Mouse (Mus musculus) MEL (cell line): ENCODE data around the gene Themis2. TPM values are rescaled to one million over a fixed set of nuclear protein-coding genes. Genes with fewer than 3 reads are reported as not detected.

Experiments used
- DNase-seq: peaks from one replicate; pipeline ENCODE4 v3.0.0; 2011; ENCODE audit warnings: low read depth, low spot score
- H3K27ac ChIP-seq: 2 replicates; pipeline ENCODE4 v1.5.1; 2012; ENCODE audit warnings: low read depth, mild to moderate bottlenecking, control low read depth, low read length, moderate library complexity; ENCODE audit not compliant: control insufficient read depth
- H3K27me3 ChIP-seq, 2 experiments: fragments of 150-350 bp in 1 of 2; sonication (generic) in 1 of 2; 2 replicates each; pipeline ENCODE4 v1.6.1; 2012; ENCODE audit warnings: low read length in 2 of 2, mild to moderate bottlenecking in 2 of 2, improper control_type of control experiment in 1 of 2, moderate library complexity in 1 of 2; ENCODE audit not compliant: insufficient read depth in 2 of 2, control insufficient read depth in 1 of 2
- H3K36me3 ChIP-seq, 2 experiments: 2 replicates each; pipeline ENCODE4 v1.6.1; 2012 to 2014; ENCODE audit warnings: low read length in 2 of 2, improper control_type of control experiment in 1 of 2, inconsistent platforms in 1 of 2, mild to moderate bottlenecking in 1 of 2; ENCODE audit not compliant: insufficient read depth in 2 of 2, control insufficient read depth in 1 of 2
- H3K4me1 ChIP-seq, 2 experiments: fragments of 150-350 bp in 1 of 2; sonication (generic) in 1 of 2; 2 replicates each; pipeline ENCODE4 v1.6.1; 2012; ENCODE audit warnings: low read length in 2 of 2, improper control_type of control experiment in 1 of 2, mild to moderate bottlenecking in 1 of 2; ENCODE audit not compliant: insufficient read depth in 2 of 2, control insufficient read depth in 1 of 2
- H3K4me3 ChIP-seq, 2 experiments: fragments of 150-350 bp in 1 of 2; sonication (generic) in 1 of 2; 2 replicates each; pipeline ENCODE4 v1.5.1; 2012; ENCODE audit warnings: low read depth in 2 of 2, low read length in 2 of 2, mild to moderate bottlenecking in 2 of 2, moderate library complexity in 2 of 2, control low read depth in 1 of 2, improper control_type of control experiment in 1 of 2; ENCODE audit not compliant: control insufficient read depth in 1 of 2, insufficient read depth in 1 of 2
- H3K79me2 ChIP-seq: 2 replicates; pipeline ENCODE4 v1.6.1; 2012; ENCODE audit warnings: mild to moderate bottlenecking, low read length, moderate library complexity; ENCODE audit not compliant: control insufficient read depth, poor library complexity, insufficient read depth
- H3K9ac ChIP-seq: 2 replicates; pipeline ENCODE4 v1.6.1; 2012; ENCODE audit warnings: low read depth, mild to moderate bottlenecking, control low read depth, low read length, moderate library complexity; ENCODE audit not compliant: control insufficient read depth, poor library complexity, severe bottlenecking
- H3K9me3 ChIP-seq: fragments of 150-350 bp; sonication (generic); replicated peaks from 2 replicates; pipeline ENCODE4 v1.6.1; 2012; ENCODE audit warnings: mild to moderate bottlenecking, low read length, improper control_type of control experiment, moderate library complexity; ENCODE audit not compliant: insufficient read depth
- BHLHE40 ChIP-seq: IDR thresholded peaks from 2 replicates; pipeline ENCODE4 v1.6.1; 2012; ENCODE audit warnings: low read depth, mild to moderate bottlenecking, inconsistent platforms, low read length, improper control_type of control experiment, borderline replicate concordance
- CHD1 ChIP-seq: IDR thresholded peaks from 2 replicates; pipeline ENCODE4 v1.6.1; 2012; ENCODE audit warnings: low read depth, mild to moderate bottlenecking, inconsistent platforms, low read length, improper control_type of control experiment
- E2F4 ChIP-seq: IDR thresholded peaks from 2 replicates; pipeline ENCODE4 v1.6.1; 2011; ENCODE audit warnings: low read depth, low read length, improper control_type of control experiment, borderline replicate concordance
- EP300 ChIP-seq, 2 experiments: IDR thresholded peaks; 2 replicates each; pipeline ENCODE4 v1.6.1; 2011; ENCODE audit warnings: improper control_type of control experiment in 2 of 2, low read length in 2 of 2, low read depth in 1 of 2, mild to moderate bottlenecking in 1 of 2
- ETS1 ChIP-seq: IDR thresholded peaks from 2 replicates; pipeline ENCODE4 v1.6.1; 2012; ENCODE audit warnings: low read depth, mild to moderate bottlenecking, inconsistent platforms, low read length, improper control_type of control experiment, moderate library complexity
- GATA1 ChIP-seq: IDR thresholded peaks from 2 replicates; pipeline ENCODE4 v1.6.1; 2011; ENCODE audit warnings: low read depth, low read length, improper control_type of control experiment
- JUND ChIP-seq: IDR thresholded peaks from 2 replicates; pipeline ENCODE4 v1.6.1; 2011; ENCODE audit warnings: low read depth, mild to moderate bottlenecking, improper control_type of control experiment, low read length
- KAT2A ChIP-seq: conservative IDR thresholded peaks from 2 replicates; pipeline ENCODE4 v1.6.1; 2012; ENCODE audit warnings: low read depth, low read length, improper control_type of control experiment, inconsistent platforms
- MAFK ChIP-seq: IDR thresholded peaks from 2 replicates; pipeline ENCODE4 v1.6.1; 2011; ENCODE audit warnings: low read depth, mild to moderate bottlenecking, low read length, improper control_type of control experiment, borderline replicate concordance
- MAX ChIP-seq: IDR thresholded peaks from 2 replicates; pipeline ENCODE4 v1.6.1; 2011; ENCODE audit warnings: low read length, improper control_type of control experiment
- MAZ ChIP-seq: IDR thresholded peaks from 2 replicates; pipeline ENCODE4 v1.6.1; 2012; ENCODE audit warnings: low read depth, mild to moderate bottlenecking, inconsistent platforms, low read length, improper control_type of control experiment
- MEF2A ChIP-seq: IDR thresholded peaks from 2 replicates; pipeline ENCODE4 v1.6.1; 2014; ENCODE audit warnings: low read depth, mild to moderate bottlenecking, inconsistent platforms, low read length, improper control_type of control experiment; ENCODE audit not compliant: poor library complexity, insufficient replicate concordance, severe bottlenecking; ENCODE audit errors: extremely low read depth
- MYB ChIP-seq: IDR thresholded peaks from 2 replicates; pipeline ENCODE4 v1.6.1; 2011; ENCODE audit warnings: mild to moderate bottlenecking, low read depth, low read length, improper control_type of control experiment
- MYC ChIP-seq: IDR thresholded peaks from 2 replicates; pipeline ENCODE4 v1.6.1; 2011; ENCODE audit warnings: low read depth, mild to moderate bottlenecking, low read length, improper control_type of control experiment, moderate library complexity
- NELFE ChIP-seq: IDR thresholded peaks from 2 replicates; pipeline ENCODE4 v1.6.1; 2011; ENCODE audit warnings: low read depth, low read length, improper control_type of control experiment
- NRF1 ChIP-seq: IDR thresholded peaks from 2 replicates; pipeline ENCODE4 v1.6.1; 2014; ENCODE audit warnings: low read depth, mild to moderate bottlenecking, inconsistent platforms, low read length, improper control_type of control experiment, moderate library complexity; ENCODE audit not compliant: poor library complexity, insufficient read depth, severe bottlenecking
- POLR2A ChIP-seq, 2 experiments: IDR thresholded peaks; 2 replicates each; pipeline ENCODE4 v1.6.1; 2011 to 2012; ENCODE audit warnings: low read length in 2 of 2, mild to moderate bottlenecking in 2 of 2, control low read depth in 1 of 2, improper control_type of control experiment in 1 of 2, low read depth in 1 of 2, moderate library complexity in 1 of 2; ENCODE audit not compliant: control insufficient read depth in 1 of 2, insufficient read depth in 1 of 2, poor library complexity in 1 of 2
- POLR2AphosphoS2 ChIP-seq: IDR thresholded peaks from 2 replicates; pipeline ENCODE4 v1.6.1; 2011; ENCODE audit warnings: low read length, improper control_type of control experiment
- RCOR1 ChIP-seq: IDR thresholded peaks from 2 replicates; pipeline ENCODE4 v1.6.1; 2012; ENCODE audit warnings: low read depth, mild to moderate bottlenecking, inconsistent platforms, low read length, improper control_type of control experiment
- SIN3A ChIP-seq: IDR thresholded peaks from 2 replicates; pipeline ENCODE4 v1.6.1; 2012; ENCODE audit warnings: low read length, improper control_type of control experiment, inconsistent platforms
- TBP ChIP-seq: IDR thresholded peaks from 2 replicates; pipeline ENCODE4 v1.8.0; 2011; ENCODE audit warnings: low read depth, low read length, improper control_type of control experiment
- TCF12 ChIP-seq: IDR thresholded peaks from 2 replicates; pipeline ENCODE4 v1.6.1; 2014; ENCODE audit warnings: low read depth, mild to moderate bottlenecking, inconsistent platforms, low read length, improper control_type of control experiment, moderate library complexity
- UBTF ChIP-seq: IDR thresholded peaks from 2 replicates; pipeline ENCODE4 v1.6.1; 2012; ENCODE audit warnings: low read depth, mild to moderate bottlenecking, inconsistent platforms, low read length, improper control_type of control experiment, moderate library complexity, borderline replicate concordance; ENCODE audit not compliant: insufficient read depth
- USF1 ChIP-seq: IDR thresholded peaks from 2 replicates; pipeline ENCODE4 v1.6.1; 2014; ENCODE audit warnings: low read depth, mild to moderate bottlenecking, inconsistent platforms, low read length, improper control_type of control experiment, moderate library complexity
- ZKSCAN1 ChIP-seq: IDR thresholded peaks from 2 replicates; pipeline ENCODE4 v1.6.1; 2012; ENCODE audit warnings: low read depth, mild to moderate bottlenecking, inconsistent platforms, low read length, improper control_type of control experiment, moderate library complexity
- ZMIZ1 ChIP-seq: IDR thresholded peaks from 2 replicates; pipeline ENCODE4 v1.6.1; 2012; ENCODE audit warnings: low read depth, mild to moderate bottlenecking, inconsistent platforms, low read length, improper control_type of control experiment, moderate library complexity
- ZNF384 ChIP-seq: IDR thresholded peaks from 2 replicates; pipeline ENCODE4 v1.6.1; 2012; ENCODE audit warnings: low read depth, mild to moderate bottlenecking, inconsistent platforms, low read length, improper control_type of control experiment
- polyA plus RNA-seq, 2 experiments: library from polyadenylated mRNA; stranded (reverse) in 1 of 2; unstranded in 1 of 2; fragments of >175 nt in 1 of 2; fragments of >200 nt in 1 of 2; gene quantifications; 2 replicates each; pipeline versions ENCODE4 v1.2.1 to v1.2.4; 2012; ENCODE audit warnings: low replicate concordance in 2 of 2, low read depth in 1 of 2; ENCODE audit not compliant: insufficient read length in 2 of 2, insufficient read depth in 1 of 2, missing spikeins in 1 of 2
- total RNA-seq: library from RNA; depleted of rRNA; stranded (reverse); fragments of 300-350 nt; gene quantifications from 2 replicates; pipeline ENCODE4 v1.2.3, GENCODE M21; 2012

The Themis2 gene
- total and polyA plus RNA-seq, 3 experiments = 1.0 to 2.6 TPM; not detected in 1

GRCm38 (mm10) chr4:132806620-132807191, 10.5 kb upstream of the Themis2 start (continued):
- TF ChIP-seq UBTF (no peak), NELFE (no peak), ZNF384 (peak; percentile 89)

- Histone ChIP-seq H3K4me1 (peaks cover 24 to 38% of the 10 kb centered on the region in 2 experiments), H3K27ac (peak overlapping the region; percentile 98), H3K36me3 (peaks cover 0 to 40% of the 10 kb centered on the region in 2 experiments; a peak in 2 of 4 replicates), H3K4me3 (peak overlapping the region; percentile 56 to 64), H3K9ac (peak overlapping the region; percentile 65), H3K9me3 (no peaks in the 10 kb centered on the region), H3K79me2 (no peaks in the 10 kb centered on the region; the same call in 1 of the 2 replicates), H3K27me3 (no peaks in the 10 kb centered on the region)
- DNase-seq = peak; percentile 98
- TF ChIP-seq MAFK = peak; percentile 60; the same call in 1 of the 2 replicates
- peak; percentile 66; the same call in 1 of the 2 replicates for TF ChIP-seq BHLHE40
- TF ChIP-seq UBTF = no peak
- TF ChIP-seq KAT2A = no peak
- TF ChIP-seq NELFE = peak; percentile 32; the same call in 1 of the 2 replicates
- TF ChIP-seq TCF12 = peak; percentile 70
- peak; percentile 87 for TF ChIP-seq SIN3A
- peak; percentile 71; the same call in 1 of the 2 replicates for TF ChIP-seq MAZ
- TF ChIP-seq CHD1 = 0 out of 2 replicates have a peak, but pooled peaks have one; percentile 62
- peak; percentile 95 for TF ChIP-seq ETS1
- peak; percentile 87 for TF ChIP-seq TBP
- TF ChIP-seq E2F4 = 0 out of 2 replicates have a peak, but pooled peaks have one; percentile 52
- no peak for TF ChIP-seq ZKSCAN1
- TF ChIP-seq POLR2AphosphoS2 = peak; percentile 52; the same call in 1 of the 2 replicates
- peak; percentile 46; the same call in 1 of the 2 replicates for TF ChIP-seq JUND
- TF ChIP-seq MYC = peak; percentile 54; the same call in 1 of the 2 replicates
- TF ChIP-seq RCOR1 = peak; percentile 93
- TF ChIP-seq GATA1 = peak; percentile 95
- no peak for TF ChIP-seq MEF2A
- peak; percentile 93 for TF ChIP-seq EP300 (IDR thresholded peaks at IDR 0.05; ENCODE audit: low read depth in 1 of 2, low read length in 2 of 2)
- TF ChIP-seq ZNF384 = peak; percentile 83
- peak; percentile 78 for TF ChIP-seq MYB
- TF ChIP-seq ZMIZ1 = peak; percentile 68
- peak in 1 of 2 experiments; percentile 42; a peak in 1 of 4 replicates for TF ChIP-seq POLR2A (IDR thresholded peaks at IDR 0.05; ENCODE audit: control insufficient read depth in 1 of 2, insufficient read depth in 1 of 2, low read depth in 1 of 2, low read length in 2 of 2, poor library complexity in 1 of 2)
- TF ChIP-seq USF1 = no peak
- TF ChIP-seq NRF1 = no peak
- peak; percentile 11; the same call in 1 of the 2 replicates for TF ChIP-seq MAX
Measured at GRCm38 (mm10) chr4:132805599-132806197, 9.5 kb upstream of the Themis2 start.
